Mouse (Mus musculus): ENCODE data around the gene Sirt5.

GRCm38 (mm10) chr13:43370063-43370462 lies 4.8 kb downstream of the Sirt5 start:
- TF ChIP-seq CTCF (IDR thresholded peaks at IDR 0.05; ENCODE audit: control insufficient read depth, insufficient read depth, insufficient read length), result no peak
- TF ChIP-seq USF1 (IDR thresholded peaks at IDR 0.05; ENCODE audit: low read depth), result no peak
- no peak for TF ChIP-seq MAX (IDR thresholded peaks at IDR 0.05)

Measured in C2C12 (cell line).